Mouse (Mus musculus): Measurements from ENCODE around the gene Alox5ap.

Gene Alox5ap

GRCm38 (mm10) chr5:149261449-149261848, 3.1 kb upstream of the Alox5ap start:
- no peak for DNase-seq

- peak; percentile 43 to 50 for DNase-seq
These were observed 2.7 kb upstream of the Alox5ap start for GRCm38 (mm10) chr5:149261866-149262265.

- no peak for DNase-seq
These were observed 312 bp downstream of the Alox5ap start for GRCm38 (mm10) chr5:149264878-149265279.

GRCm38 (mm10) chr5:149266761-149267221, 2.2 kb downstream of the Alox5ap start:
- no peak for DNase-seq

- no peak for DNase-seq
These were observed 2.9 kb downstream of the Alox5ap start for GRCm38 (mm10) chr5:149267493-149267892.

- no peak for DNase-seq
These were observed 6.7 kb downstream of the Alox5ap start for GRCm38 (mm10) chr5:149271291-149271690.

GRCm38 (mm10) chr5:149272535-149272934, 8.0 kb downstream of the Alox5ap start:
- DNase-seq: peak in 1 of 2 experiments; percentile 43

- DNase-seq: no peak
These were observed 10.0 kb downstream of the Alox5ap start for GRCm38 (mm10) chr5:149274390-149275104.

- no peak for DNase-seq
These were observed 10.5 kb downstream of the Alox5ap start for GRCm38 (mm10) chr5:149275105-149275494.

- DNase-seq: no peak
These were observed 13.0 kb downstream of the Alox5ap start for GRCm38 (mm10) chr5:149277529-149277928.

GRCm38 (mm10) chr5:149279273-149279844, 14.8 kb downstream of the Alox5ap start:
- DNase-seq: peak; percentile 50 to 67

- peak; percentile 39 to 42 for DNase-seq
These were observed 18.4 kb downstream of the Alox5ap start for GRCm38 (mm10) chr5:149283009-149283408.

- no peak for DNase-seq
These were observed 19.3 kb downstream of the Alox5ap start for GRCm38 (mm10) chr5:149283821-149284220.

GRCm38 (mm10) chr5:149286021-149286420, 21.5 kb downstream of the Alox5ap start:
- peak in 1 of 2 experiments; percentile 33 for DNase-seq

- peak; percentile 38 to 57 for DNase-seq
These were observed 22.8 kb downstream of the Alox5ap start for GRCm38 (mm10) chr5:149287148-149288038.

- DNase-seq: no peak
These were observed 26.7 kb downstream of the Alox5ap start for GRCm38 (mm10) chr5:149291266-149291665.

GRCm38 (mm10) chr5:149293071-149293470, 28.5 kb downstream of the Alox5ap start:
- DNase-seq: no peak

- no peak for DNase-seq
These were observed 32.2 kb downstream of the Alox5ap start for GRCm38 (mm10) chr5:149296808-149297207.

- DNase-seq: peak in 1 of 2 experiments; percentile 33
These were observed 32.9 kb downstream of the Alox5ap start for GRCm38 (mm10) chr5:149297464-149297863.

- no peak for DNase-seq
These were observed 33.7 kb downstream of the Alox5ap start for GRCm38 (mm10) chr5:149298234-149298633.

- DNase-seq: peak; percentile 26 to 59
These were observed 48.5 kb downstream of the Alox5ap start for GRCm38 (mm10) chr5:149312884-149313652.

GRCm38 (mm10) chr5:149314514-149315081, 50.0 kb downstream of the Alox5ap start:
- peak; percentile 15 to 29 for DNase-seq

All from kidney, postnatal 4 days (tissue).